Mouse (Mus musculus) ovary, postnatal 14 days (tissue): Measurements from ENCODE around the gene Atrnl1.
"Not testable (repeated sequence)": the region's sequence is repeated elsewhere in the genome, so short reads cannot be mapped to it uniquely, and the experiment has no call there.

Experiments
- DNase-seq: peaks from one replicate; pipeline ENCODE4 v3.0.0; 2022; ENCODE audit warnings: low spot score

Atrnl1 gene

GRCm38 (mm10) chr19:58029661-58030060 lies 418.8 kb downstream of the Atrnl1 start:
- no peak for DNase-seq

- no peak for DNase-seq
Measured at GRCm38 (mm10) chr19:58033241-58033640, 422.4 kb downstream of the Atrnl1 start.

- DNase-seq: no peak
Measured at GRCm38 (mm10) chr19:58036166-58036565, 425.3 kb downstream of the Atrnl1 start.

GRCm38 (mm10) chr19:58043120-58043519 lies 432.3 kb downstream of the Atrnl1 start:
- DNase-seq: no peak

- DNase-seq: no peak
Measured at GRCm38 (mm10) chr19:58043550-58043949, 432.7 kb downstream of the Atrnl1 start.

GRCm38 (mm10) chr19:58044816-58045215 lies 434.0 kb downstream of the Atrnl1 start:
- no peak for DNase-seq

- no peak for DNase-seq
Measured at GRCm38 (mm10) chr19:58046656-58047055, 435.8 kb downstream of the Atrnl1 start.

GRCm38 (mm10) chr19:58050410-58050809 lies 439.6 kb downstream of the Atrnl1 start:
- not testable (repeated sequence) for DNase-seq

- no peak for DNase-seq
Measured at GRCm38 (mm10) chr19:58050986-58051385, 440.2 kb downstream of the Atrnl1 start.

- DNase-seq: no peak
Measured at GRCm38 (mm10) chr19:58051905-58052304, 441.1 kb downstream of the Atrnl1 start.

- DNase-seq: no peak
Measured at GRCm38 (mm10) chr19:58052444-58053135, 441.8 kb downstream of the Atrnl1 start.

GRCm38 (mm10) chr19:58059719-58060118 lies 448.9 kb downstream of the Atrnl1 start:
- no peak for DNase-seq

GRCm38 (mm10) chr19:58060199-58060853 lies 449.5 kb downstream of the Atrnl1 start:
- DNase-seq: no peak

GRCm38 (mm10) chr19:58060854-58061358 lies 450.1 kb downstream of the Atrnl1 start:
- no peak for DNase-seq

- DNase-seq: no peak
Measured at GRCm38 (mm10) chr19:58061933-58062332, 451.1 kb downstream of the Atrnl1 start.

GRCm38 (mm10) chr19:58063541-58063940 lies 452.7 kb downstream of the Atrnl1 start:
- no peak for DNase-seq

GRCm38 (mm10) chr19:58064116-58065000 lies 453.5 kb downstream of the Atrnl1 start:
- DNase-seq: no peak

GRCm38 (mm10) chr19:58065001-58065314 lies 454.1 kb downstream of the Atrnl1 start:
- no peak for DNase-seq

GRCm38 (mm10) chr19:58065514-58065913 lies 454.7 kb downstream of the Atrnl1 start:
- no peak for DNase-seq

GRCm38 (mm10) chr19:58068114-58068513 lies 457.3 kb downstream of the Atrnl1 start:
- DNase-seq: no peak

- no peak for DNase-seq
Measured at GRCm38 (mm10) chr19:58068958-58069357, 458.1 kb downstream of the Atrnl1 start.

- no peak for DNase-seq
Measured at GRCm38 (mm10) chr19:58072404-58072803, 461.6 kb downstream of the Atrnl1 start.

- no peak for DNase-seq
Measured at GRCm38 (mm10) chr19:58072846-58073245, 462.0 kb downstream of the Atrnl1 start.
